Mouse (Mus musculus) ovary, adult 18-20 months (tissue): Measurements from ENCODE around the gene Thap12.
A peak's percentile ranks its signal among the peaks of the same experiment; 100 is the strongest.

ENCODE experiments used
- DNase-seq: peaks from one replicate; pipeline ENCODE4 v3.0.0; 2022; ENCODE audit warnings: low spot score, mixed read lengths

Thap12 gene

DNA sequence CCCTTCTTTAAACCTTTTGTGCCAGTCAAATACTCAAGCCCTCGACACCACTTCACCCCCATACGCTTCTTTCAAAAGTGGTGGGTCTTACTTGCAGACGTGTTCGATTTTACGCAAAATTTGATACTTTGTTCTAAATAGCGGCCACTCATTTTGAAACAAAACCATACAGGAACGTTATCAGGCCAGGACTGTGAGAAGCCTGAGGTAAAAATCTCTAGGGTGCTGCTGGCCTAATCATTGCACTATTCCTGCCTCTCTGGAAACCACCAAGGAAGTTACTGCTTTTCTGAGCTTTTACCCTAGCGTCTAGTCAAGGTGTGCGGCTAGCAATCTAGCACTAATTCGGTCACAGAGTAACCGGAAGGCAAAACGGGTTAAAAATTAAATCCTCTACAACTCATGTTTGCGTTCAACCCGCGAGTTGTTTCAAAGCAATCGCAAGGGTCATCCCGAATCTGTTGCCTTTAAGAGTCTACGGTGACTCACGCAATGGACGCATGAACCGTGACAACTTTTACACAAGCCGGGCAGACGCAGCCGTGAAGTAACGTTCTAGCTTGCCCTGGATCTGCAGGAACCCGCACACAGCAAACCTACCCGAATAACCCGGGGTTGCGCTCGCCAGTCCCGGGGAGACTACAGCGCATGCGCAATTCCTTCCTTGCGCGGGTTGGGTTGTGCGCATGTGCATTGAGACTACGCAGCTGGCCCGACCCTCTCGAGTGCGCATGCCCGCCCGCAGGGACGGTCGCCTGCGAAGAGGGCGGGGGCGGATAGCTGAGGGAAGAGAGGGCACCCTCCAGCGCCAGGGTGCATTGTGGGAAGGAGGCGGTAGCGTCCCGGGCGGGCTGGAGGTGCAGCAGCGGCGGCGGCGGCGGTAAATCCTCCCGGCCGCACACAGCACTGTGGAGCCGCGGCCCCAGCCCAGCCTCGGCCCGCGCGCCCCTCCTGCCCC, at the start of gene Thap12:
Gene Thap12 (plus strand): TSS at position 821 of the 958 bp plus-strand sequence.
- peak; percentile 99 for DNase-seq

DNA sequence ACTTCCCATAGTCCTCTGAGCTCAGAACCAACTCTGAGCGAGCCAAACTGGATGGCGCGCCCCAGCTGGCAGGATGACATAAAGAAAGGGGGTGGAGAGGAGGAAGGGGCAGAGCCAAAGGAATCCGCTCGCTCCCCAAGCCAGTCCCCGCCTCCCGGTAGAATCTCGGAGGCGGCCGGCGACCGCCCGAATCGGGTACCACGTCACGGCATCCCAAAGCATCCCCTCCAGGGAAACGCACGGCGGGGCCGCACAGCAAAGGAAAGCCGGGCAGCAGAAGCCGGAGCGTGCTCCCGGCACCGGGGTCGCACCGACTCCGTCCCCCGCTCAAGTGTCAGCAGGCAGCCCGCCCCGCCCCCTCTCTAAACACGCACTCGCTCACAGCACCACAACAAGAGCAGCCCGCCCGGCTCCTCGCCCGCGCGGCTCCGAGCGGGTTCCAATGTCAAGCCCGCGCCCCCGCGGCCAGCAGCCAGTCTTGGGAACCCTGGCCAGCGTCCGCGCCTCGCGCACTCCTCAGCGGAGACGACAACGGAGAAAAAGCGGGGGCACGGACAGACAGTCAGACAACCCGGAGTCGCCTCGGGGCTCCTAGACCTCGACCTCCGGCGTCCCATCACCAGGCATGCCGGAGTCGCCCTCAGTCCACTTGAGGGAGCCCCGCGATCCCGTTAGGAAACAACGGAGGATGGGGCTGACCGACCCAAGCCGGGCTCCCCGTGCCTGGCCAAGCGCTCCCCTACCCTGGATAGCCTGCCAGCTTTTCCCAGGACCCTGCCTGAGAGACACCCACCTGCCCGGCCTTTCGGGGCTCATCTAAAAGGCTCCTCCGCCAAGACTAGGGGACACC, 47.0 kb upstream of the Thap12 start:
- DNase-seq = peak; percentile 63

DNA sequence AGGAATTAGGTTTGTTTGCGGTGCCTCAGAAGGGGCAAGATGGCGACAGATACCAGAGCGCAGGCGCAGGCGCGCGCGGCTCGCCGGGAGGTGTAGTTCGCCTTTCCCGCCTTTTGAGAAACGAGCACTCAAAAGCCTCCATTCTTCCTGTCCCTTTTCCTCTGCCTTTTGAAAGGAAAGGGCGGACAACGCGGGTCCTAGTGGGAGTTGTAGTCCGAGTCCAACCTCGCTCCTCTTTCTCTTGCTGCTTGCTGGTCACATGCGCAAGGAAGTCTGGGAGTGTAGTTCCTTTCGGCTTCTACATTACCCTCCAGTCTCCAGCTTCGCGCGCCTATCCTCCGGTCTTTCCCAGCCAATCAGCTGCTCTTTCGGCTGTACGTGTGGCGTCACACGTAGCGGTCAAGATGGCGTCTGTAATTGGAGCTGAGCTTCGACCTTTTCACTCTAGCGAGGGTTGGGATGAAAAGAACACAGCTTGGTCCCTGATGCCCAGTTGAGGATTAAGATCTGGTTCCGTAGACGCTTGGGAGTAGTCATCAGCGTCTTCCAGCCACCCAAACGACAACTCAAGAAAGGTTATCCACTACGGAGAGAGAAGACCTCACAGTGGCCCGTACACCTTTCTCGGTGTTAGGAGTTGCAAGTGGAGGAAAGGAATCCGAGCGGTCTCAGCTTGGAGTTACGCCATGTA, 46.2 kb upstream of the Thap12 start, which contains the start of gene Emsy:
Gene Emsy (minus strand): TSS at position 253 of the 691 bp plus-strand sequence.
- DNase-seq = peak; percentile 97

DNA sequence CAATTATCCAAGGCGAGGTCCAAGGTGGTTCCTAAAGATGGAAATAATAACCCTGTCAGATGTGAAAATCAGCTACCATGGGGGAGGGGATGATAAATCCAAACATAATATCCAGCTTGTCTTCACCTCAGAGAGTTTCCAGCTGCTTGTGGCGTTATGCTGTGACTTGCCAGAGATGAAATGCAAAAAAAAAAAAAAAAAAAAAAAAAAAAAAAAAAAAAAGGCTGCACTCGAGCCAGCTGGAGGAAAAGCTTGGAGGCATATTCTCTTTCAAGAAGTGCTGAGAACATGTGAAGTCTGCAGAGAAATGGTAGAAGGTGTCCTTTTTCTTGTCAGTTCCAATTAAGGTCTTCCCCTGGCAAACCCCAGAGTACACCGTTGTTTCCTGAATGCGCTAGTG, 37.7 kb upstream of the Thap12 start:
- DNase-seq = no peak

DNA sequence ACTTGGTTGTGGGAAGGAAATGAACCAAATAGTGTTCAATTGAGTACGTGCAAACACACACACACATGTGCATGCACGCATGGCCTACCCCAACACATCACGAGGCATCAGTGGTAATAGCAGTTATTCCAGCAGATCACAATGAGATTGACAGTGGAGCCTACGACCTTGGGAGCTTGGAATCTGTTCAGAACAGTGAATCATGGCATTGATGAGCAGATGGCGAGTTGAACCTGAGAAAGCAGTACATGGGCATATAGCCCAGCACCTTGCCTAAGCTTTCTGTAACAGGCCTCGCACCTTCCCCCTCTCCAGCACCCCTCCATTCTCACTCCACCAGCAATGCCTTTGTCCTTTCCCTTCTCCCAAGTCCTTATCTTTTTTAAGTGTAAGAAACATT, 37.2 kb upstream of the Thap12 start:
- DNase-seq = no peak

DNA sequence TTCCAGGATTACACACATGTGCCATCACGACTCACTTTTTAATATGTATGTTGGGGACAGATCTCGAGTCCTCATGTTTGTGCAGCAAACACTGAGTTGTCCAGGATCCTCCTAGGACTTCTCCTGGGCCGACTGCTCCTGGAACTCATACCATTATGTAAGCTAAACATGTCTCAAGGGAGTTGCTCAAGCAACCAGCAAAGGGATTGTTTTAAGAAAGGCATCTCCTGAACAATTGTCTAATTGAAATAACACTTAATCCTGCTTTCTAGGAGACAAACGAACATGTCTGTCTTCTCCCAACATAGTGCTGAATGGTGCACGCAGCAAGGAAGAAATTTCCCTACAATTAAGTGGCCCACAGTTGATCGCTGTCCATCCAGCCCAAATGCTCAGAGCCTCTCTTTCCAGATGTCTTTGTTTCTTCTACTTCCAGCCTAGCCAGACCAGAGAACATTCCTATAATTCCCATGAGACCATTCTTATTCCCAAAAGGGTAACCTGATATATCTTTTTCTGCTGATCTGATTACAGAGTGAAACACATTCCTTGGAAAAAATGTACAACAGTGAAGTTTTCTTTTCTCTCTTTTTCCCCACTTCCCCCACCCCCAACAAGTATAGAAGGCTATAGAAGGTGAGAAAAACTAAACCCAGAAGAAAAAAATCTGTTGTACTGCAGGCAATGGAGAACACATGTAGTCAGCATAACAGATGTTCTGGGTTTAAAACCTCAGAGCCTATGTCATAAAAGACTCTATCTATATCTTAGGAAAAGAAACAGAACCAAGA, 34.8 kb upstream of the Thap12 start:
- DNase-seq = no peak

DNA sequence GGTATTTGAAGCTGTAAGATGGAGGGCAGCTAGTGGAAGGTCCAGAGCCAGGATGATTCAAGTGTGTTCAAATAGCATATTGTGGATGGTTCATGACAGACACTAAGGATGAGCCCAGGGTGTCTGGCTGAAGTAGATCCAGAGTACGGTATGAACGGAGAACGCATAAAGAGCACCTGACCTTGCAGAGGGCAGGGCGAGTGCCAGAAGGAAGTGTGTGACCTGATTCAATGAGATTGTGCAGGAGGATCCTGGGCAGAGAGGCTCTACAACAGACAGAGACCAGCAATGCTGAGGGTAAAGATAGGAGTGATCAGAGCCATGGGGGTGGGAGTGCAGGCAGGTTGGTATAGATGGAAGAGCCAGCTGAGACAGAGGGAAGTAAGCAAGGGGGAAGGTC, 32.1 kb upstream of the Thap12 start:
- DNase-seq = no peak

DNA sequence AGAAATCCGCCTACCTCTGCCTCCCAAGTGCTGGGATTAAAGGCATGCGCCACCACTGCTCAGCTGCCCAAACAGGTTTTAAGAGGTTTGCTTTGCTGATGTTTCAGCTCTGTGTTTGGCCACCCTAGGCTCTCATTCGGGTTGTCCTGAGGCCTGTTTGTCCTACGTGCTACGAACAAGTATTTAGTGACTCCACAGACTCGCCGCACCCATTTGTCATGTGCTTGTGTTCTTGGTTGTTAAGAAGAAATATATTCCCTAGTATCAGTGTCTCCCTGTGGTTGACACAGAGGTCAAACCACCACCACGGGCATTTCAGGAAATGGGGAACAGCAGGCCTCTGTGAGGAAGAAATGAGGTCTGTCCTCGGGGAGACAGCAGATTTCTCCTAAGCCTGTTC, 31.5 kb upstream of the Thap12 start:
- DNase-seq = no peak

DNA sequence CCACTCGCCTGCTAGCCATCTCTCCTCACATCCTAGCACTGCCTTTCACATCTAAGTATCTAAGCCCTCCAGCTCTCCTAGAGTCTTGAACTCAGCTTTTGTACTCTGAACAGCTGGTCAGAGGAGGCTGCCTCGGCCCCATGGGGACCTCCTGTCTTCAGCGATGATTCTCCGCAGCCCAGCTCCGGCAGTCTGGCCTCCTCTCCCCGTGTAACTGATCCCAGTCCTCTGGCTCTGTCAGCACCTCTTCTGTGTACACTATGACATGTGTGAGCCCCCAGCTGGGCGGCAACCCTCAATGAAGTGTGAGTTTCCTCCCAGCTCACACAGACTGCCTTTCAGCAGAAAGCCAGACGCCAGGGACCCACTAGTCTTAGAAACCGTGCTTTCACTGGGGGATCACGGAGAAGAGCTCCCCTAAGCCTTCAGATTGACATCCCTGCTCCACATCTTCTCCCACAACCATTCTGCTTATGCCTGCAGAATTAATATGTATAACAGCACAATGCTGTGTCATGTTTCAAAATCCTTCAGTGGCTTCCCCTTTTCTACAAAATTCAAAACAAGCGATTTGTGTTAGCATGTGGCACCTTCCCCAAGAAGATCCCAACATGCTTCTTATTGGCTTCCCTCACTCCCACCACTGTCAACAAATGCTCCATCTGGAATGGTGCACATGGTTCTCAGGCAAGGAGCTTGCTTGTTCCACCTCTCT, 30.5 kb upstream of the Thap12 start:
- DNase-seq = no peak

DNA sequence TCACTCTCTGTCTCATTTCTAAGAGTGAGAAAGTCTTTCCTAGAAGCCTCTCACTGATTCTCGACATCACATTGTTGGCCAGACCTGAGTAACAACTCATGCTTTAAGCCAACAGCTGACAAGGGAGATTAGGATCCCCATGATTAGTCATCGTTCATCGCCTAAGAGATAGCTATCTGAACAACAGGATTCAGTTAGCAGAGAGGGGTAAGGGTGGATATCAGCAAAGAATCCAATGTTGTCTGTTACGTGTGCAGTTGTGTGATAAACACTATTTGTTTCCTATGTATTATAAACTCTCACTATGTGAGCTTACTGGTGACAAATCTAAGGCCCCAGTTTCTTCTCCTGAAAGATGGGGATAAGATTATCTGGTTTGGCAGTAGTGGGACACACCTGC, 28.6 kb upstream of the Thap12 start:
- DNase-seq = no peak

DNA sequence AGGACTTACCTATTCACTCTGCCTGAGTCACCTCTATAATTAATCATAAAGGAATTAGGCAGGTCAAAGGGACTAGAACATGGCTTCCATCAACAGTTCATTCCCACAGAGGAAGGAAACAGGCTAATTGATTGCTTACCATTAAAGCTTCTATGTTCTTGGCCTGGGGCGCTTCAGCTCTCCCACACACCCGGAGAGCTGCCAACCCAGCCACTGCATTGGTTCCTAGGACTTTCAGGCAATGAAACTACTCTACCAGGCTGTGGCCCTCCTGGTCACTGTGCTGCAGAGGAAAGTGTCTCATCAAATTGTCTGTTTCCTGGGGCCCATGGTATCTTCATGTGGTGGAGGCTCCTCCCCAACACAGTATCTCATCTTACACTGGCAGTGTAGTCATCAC, 25.4 kb upstream of the Thap12 start:
- no peak for DNase-seq

DNA sequence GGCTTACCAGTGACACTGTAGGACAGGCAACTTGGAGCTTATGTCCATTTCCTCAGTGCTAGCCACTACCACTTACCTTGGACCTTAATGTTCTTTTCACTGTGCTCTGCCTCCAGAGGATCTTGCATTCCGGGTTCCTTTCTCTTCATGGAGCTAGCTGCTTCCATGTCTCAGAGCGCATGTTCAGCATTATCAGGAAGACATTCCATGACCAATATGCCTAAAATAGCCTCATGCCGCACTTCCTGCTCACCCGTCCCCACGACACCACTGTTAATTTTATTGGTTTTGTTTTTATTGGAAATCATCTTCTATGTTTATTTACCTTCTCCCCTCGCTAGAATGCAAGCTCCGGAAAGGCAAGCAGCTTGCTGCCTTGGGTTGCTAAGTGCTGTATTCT, 24.5 kb upstream of the Thap12 start:
- no peak for DNase-seq

DNA sequence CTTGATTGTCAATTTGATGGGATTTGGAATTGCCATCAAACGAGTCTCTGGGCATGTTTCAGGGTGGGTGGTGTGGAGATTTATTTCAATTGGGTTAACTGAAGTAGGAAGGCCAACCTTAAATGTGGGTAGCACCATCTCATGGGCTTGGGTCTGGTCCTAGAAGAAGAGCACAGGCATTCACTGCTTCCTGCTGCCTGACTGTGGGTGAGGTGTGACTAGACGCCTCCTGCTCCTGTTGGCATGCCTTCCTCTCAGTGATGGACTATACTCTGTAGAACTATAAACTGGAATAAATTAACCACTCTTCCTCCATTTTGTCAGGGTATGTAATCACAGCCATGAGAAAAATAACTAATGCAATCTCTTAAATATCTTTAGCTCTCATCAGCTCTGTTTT, 22.2 kb upstream of the Thap12 start:
- DNase-seq = no peak

DNA sequence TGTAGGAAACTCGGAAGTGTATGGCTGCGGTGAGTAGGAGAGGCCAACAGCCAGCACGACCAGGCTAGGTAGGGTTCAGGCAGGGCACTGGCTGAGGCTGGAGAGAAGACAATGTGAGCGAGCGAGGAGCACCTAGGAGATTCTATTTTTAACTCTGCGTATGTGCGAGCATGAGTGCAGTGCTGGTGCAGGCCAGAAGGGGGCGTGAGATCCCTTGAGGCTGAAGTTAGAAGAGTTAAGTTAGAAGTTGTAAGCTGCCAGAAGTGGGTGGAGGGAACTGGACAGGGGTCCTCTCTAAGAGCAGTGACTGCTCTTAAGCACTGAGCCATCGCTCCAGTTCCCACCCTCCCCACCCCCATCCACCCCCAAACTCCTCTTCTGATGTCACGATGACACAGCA, 20.1 kb upstream of the Thap12 start:
- no peak for DNase-seq

DNA sequence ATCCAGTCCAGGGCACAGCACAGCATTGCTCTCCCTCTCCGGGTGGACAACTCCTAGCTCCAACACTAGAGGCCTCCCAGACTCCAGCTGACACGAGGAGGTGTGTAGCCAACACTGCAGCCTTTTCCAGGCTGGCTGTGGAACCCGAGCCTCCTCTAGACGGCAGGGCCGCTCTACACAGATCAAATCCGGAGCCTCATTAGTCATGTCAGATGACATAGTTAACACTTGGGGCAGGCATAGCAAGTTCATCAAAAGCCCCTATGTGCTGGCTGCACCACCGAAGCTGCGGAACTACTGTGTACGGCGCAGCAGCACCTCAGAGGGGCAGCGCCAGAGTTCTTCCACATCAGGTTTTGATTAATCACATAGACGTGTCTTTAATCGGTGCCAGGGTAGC, 17.0 kb upstream of the Thap12 start:
- no peak for DNase-seq

DNA sequence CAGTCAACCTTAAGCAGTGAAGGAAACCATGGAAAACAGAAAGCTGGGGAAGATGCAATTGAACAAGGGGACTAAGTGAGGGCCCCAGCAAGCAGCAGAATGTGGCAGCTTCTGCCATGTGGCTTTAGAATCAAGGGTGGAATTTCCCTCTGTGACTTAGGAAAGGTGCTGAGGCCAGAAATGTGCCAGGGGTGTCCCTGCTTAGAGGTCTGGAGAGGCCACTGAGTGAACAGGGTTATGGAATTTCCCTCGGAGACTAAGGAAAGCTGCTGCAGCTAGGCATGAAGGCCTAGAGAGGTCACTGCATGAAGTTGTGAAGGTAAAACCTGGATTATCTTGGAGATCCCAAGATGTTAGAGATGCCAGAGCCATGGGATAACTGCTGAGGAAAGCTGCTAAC, 12.8 kb upstream of the Thap12 start:
- DNase-seq = no peak

DNA sequence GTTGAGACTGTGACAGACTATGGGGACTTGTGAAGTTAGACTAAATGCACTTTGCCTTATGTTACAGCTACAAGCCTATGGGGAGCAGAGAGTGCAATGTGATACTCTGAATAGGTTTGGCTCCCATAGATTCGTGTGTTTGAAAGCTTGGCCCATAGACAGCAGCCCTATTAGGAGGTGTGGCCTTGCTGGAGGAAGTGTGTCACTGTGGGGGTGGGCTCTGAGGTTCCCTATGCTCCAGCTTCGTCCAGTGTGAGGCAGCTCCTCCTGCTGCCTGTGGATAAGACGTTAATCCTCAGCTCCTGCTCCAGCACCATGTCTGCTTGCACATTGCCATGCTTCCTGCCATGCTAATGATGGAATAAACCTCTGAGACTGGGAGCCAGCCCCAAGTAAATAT, 12.1 kb upstream of the Thap12 start:
- DNase-seq = no peak

DNA sequence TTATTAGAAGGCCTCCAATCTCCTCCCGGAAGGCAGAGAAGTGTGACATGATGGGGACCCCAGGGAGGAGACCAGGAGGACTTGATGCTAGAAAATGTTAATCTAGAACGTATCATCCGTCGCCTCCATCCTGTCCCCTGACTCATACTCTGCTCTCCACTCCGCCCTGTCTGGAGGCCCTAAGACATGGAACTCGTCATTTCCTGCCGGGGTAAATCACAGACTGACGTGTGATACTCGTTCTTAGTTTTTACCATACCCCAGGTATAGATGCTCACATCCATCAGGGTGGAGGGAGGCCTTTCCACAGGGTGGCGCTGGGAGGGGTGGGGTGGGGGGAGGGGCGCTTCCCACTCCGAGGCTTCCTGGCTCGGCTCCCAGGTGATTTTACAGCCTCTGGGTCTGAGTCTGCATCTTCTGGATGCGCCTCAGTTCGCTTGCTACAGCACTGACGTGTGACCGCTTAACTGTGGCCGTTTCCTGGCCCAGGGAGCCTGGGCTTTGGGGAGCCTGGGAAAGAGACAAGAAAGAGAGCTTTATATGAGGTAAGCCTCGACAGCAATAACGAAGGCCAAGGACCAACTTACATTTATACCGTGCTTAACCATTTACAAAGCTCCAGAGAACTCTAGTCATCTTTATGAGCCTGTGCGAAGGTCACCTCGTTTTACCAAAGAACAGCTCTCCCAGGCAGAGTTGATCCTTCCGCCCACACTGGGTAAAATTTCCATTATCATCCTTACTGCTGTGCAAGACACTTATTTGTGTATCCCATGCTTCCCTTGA, 9.9 kb upstream of the Thap12 start:
- no peak for DNase-seq

DNA sequence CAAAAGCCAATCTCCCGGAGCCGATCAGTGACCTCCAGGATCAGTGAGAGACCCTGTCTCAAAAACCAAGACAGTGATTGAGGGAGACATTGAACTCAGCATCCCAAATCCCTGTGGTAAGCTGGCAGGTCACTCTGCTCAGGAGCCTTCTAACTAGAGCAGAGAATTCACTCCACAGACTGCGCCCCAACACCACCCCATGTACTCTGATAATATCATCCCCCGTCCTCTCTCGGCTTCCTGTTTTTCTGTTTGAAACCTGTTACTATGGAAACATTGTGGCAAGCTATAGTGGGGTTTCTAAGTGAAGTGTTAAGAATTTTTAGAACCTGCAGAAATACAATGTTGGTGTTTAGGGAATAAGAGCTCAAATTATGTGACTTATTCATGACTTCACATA, 8.9 kb upstream of the Thap12 start:
- no peak for DNase-seq

DNA sequence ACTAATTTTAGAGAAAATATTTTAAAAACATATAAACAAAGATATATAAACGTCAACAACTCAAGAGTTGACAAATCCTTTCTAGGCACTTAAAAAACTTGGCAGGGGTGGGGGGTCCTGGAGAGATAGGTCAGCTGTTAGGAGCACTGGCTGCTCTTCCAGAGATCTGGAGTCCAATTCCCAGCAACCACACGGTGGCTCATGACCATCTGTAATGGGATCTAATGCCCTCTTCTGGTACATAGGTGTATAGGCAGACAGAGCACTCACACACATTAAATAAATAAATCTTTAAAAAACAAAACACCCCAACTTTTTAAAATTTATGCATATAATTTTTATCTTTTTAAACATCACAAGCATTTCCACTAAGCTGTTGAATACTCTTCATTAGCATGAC, 5.4 kb upstream of the Thap12 start:
- no peak for DNase-seq
